Mouse (Mus musculus): ENCODE data around the gene Unkl.

The Unkl gene

GRCm38 (mm10) chr17:25257804-25258261 is 69.6 kb downstream of the Unkl start:
- no peak for DNase-seq

GRCm38 (mm10) chr17:25264453-25264852 is 76.3 kb downstream of the Unkl start:
- peak; percentile 31 for DNase-seq

GRCm38 (mm10) chr17:25270795-25271335 is 82.7 kb downstream of the Unkl start:
- no peak for DNase-seq

GRCm38 (mm10) chr17:25272326-25272725 is 84.1 kb downstream of the Unkl start:
- peak; percentile 36 for DNase-seq

- DNase-seq = no peak
These were observed 84.9 kb downstream of the Unkl start for GRCm38 (mm10) chr17:25272951-25273705.

- peak; percentile 100 for DNase-seq
These were observed 85.7 kb downstream of the Unkl start for GRCm38 (mm10) chr17:25273706-25274501.

- DNase-seq = no peak
These were observed 86.6 kb downstream of the Unkl start, which contains the start of gene Ube2i for GRCm38 (mm10) chr17:25274571-25275346. Gene Ube2i (minus strand): TSS chr17:25274622.

- no peak for DNase-seq
These were observed 87.6 kb downstream of the Unkl start for GRCm38 (mm10) chr17:25275833-25276232.

- DNase-seq = peak; percentile 69
These were observed 93.9 kb downstream of the Unkl start for GRCm38 (mm10) chr17:25282133-25282532.
